Mouse (Mus musculus) MEL (cell line): ENCODE measurements around the gene Clasrp. TPM values are rescaled to one million over a fixed set of nuclear protein-coding genes. Genes with fewer than 3 reads are reported as not detected.

Source experiments
- DNase-seq: peaks from one replicate; pipeline ENCODE4 v3.0.0; 2011; ENCODE audit warnings: low read depth, low spot score
- H3K27ac ChIP-seq: 2 replicates; pipeline ENCODE4 v1.5.1; 2012; ENCODE audit warnings: low read depth, mild to moderate bottlenecking, control low read depth, low read length, moderate library complexity; ENCODE audit not compliant: control insufficient read depth
- H3K27me3 ChIP-seq, 2 experiments: fragments of 150-350 bp in 1 of 2; sonication (generic) in 1 of 2; 2 replicates each; pipeline ENCODE4 v1.6.1; 2012; ENCODE audit warnings: low read length in 2 of 2, mild to moderate bottlenecking in 2 of 2, improper control_type of control experiment in 1 of 2, moderate library complexity in 1 of 2; ENCODE audit not compliant: insufficient read depth in 2 of 2, control insufficient read depth in 1 of 2
- H3K36me3 ChIP-seq, 2 experiments: 2 replicates each; pipeline ENCODE4 v1.6.1; 2012 to 2014; ENCODE audit warnings: low read length in 2 of 2, improper control_type of control experiment in 1 of 2, inconsistent platforms in 1 of 2, mild to moderate bottlenecking in 1 of 2; ENCODE audit not compliant: insufficient read depth in 2 of 2, control insufficient read depth in 1 of 2
- H3K4me1 ChIP-seq, 2 experiments: fragments of 150-350 bp in 1 of 2; sonication (generic) in 1 of 2; 2 replicates each; pipeline ENCODE4 v1.6.1; 2012; ENCODE audit warnings: low read length in 2 of 2, improper control_type of control experiment in 1 of 2, mild to moderate bottlenecking in 1 of 2; ENCODE audit not compliant: insufficient read depth in 2 of 2, control insufficient read depth in 1 of 2
- H3K4me3 ChIP-seq, 2 experiments: fragments of 150-350 bp in 1 of 2; sonication (generic) in 1 of 2; 2 replicates each; pipeline ENCODE4 v1.5.1; 2012; ENCODE audit warnings: low read depth in 2 of 2, low read length in 2 of 2, mild to moderate bottlenecking in 2 of 2, moderate library complexity in 2 of 2, control low read depth in 1 of 2, improper control_type of control experiment in 1 of 2; ENCODE audit not compliant: control insufficient read depth in 1 of 2, insufficient read depth in 1 of 2
- H3K79me2 ChIP-seq: 2 replicates; pipeline ENCODE4 v1.6.1; 2012; ENCODE audit warnings: mild to moderate bottlenecking, low read length, moderate library complexity; ENCODE audit not compliant: control insufficient read depth, poor library complexity, insufficient read depth
- H3K9ac ChIP-seq: 2 replicates; pipeline ENCODE4 v1.6.1; 2012; ENCODE audit warnings: low read depth, mild to moderate bottlenecking, control low read depth, low read length, moderate library complexity; ENCODE audit not compliant: control insufficient read depth, poor library complexity, severe bottlenecking
- H3K9me3 ChIP-seq: fragments of 150-350 bp; sonication (generic); replicated peaks from 2 replicates; pipeline ENCODE4 v1.6.1; 2012; ENCODE audit warnings: mild to moderate bottlenecking, low read length, improper control_type of control experiment, moderate library complexity; ENCODE audit not compliant: insufficient read depth
- BHLHE40 ChIP-seq: IDR thresholded peaks from 2 replicates; pipeline ENCODE4 v1.6.1; 2012; ENCODE audit warnings: low read depth, mild to moderate bottlenecking, inconsistent platforms, low read length, improper control_type of control experiment, borderline replicate concordance
- CHD2 ChIP-seq: IDR thresholded peaks from 2 replicates; pipeline ENCODE4 v1.6.1; 2011; ENCODE audit warnings: low read length, improper control_type of control experiment
- CTCF ChIP-seq, 3 experiments: IDR thresholded peaks in 2 of 3; conservative IDR thresholded peaks in 1 of 3; 2 replicates each; pipeline ENCODE4 v1.5.1; 2011 to 2012; ENCODE audit warnings: low read length in 3 of 3, low read depth in 2 of 3, mild to moderate bottlenecking in 2 of 3, improper control_type of control experiment in 1 of 3, inconsistent platforms in 1 of 3, mixed read lengths in 1 of 3, moderate library complexity in 1 of 3; ENCODE audit not compliant: control insufficient read depth in 1 of 3, insufficient read depth in 1 of 3, poor library complexity in 1 of 3, severe bottlenecking in 1 of 3
- E2F4 ChIP-seq: IDR thresholded peaks from 2 replicates; pipeline ENCODE4 v1.6.1; 2011; ENCODE audit warnings: low read depth, low read length, improper control_type of control experiment, borderline replicate concordance
- ELF1 ChIP-seq: IDR thresholded peaks from 2 replicates; pipeline ENCODE4 v1.6.1; 2014; ENCODE audit warnings: low read depth, mild to moderate bottlenecking, inconsistent platforms, low read length, improper control_type of control experiment, moderate library complexity
- ETS1 ChIP-seq: IDR thresholded peaks from 2 replicates; pipeline ENCODE4 v1.6.1; 2012; ENCODE audit warnings: low read depth, mild to moderate bottlenecking, inconsistent platforms, low read length, improper control_type of control experiment, moderate library complexity
- HCFC1 ChIP-seq: IDR thresholded peaks from 2 replicates; pipeline ENCODE4 v1.6.1; 2012; ENCODE audit warnings: low read depth, mild to moderate bottlenecking, inconsistent platforms, low read length, improper control_type of control experiment, moderate library complexity
- KAT2A ChIP-seq: conservative IDR thresholded peaks from 2 replicates; pipeline ENCODE4 v1.6.1; 2012; ENCODE audit warnings: low read depth, low read length, improper control_type of control experiment, inconsistent platforms
- MAX ChIP-seq: IDR thresholded peaks from 2 replicates; pipeline ENCODE4 v1.6.1; 2011; ENCODE audit warnings: low read length, improper control_type of control experiment
- MXI1 ChIP-seq: IDR thresholded peaks from 2 replicates; pipeline ENCODE4 v1.6.1; 2011; ENCODE audit warnings: mild to moderate bottlenecking, low read depth, low read length, improper control_type of control experiment
- MYC ChIP-seq: IDR thresholded peaks from 2 replicates; pipeline ENCODE4 v1.6.1; 2011; ENCODE audit warnings: low read depth, mild to moderate bottlenecking, low read length, improper control_type of control experiment, moderate library complexity
- NELFE ChIP-seq: IDR thresholded peaks from 2 replicates; pipeline ENCODE4 v1.6.1; 2011; ENCODE audit warnings: low read depth, low read length, improper control_type of control experiment
- POLR2A ChIP-seq, 2 experiments: IDR thresholded peaks; 2 replicates each; pipeline ENCODE4 v1.6.1; 2011 to 2012; ENCODE audit warnings: low read length in 2 of 2, mild to moderate bottlenecking in 2 of 2, control low read depth in 1 of 2, improper control_type of control experiment in 1 of 2, low read depth in 1 of 2, moderate library complexity in 1 of 2; ENCODE audit not compliant: control insufficient read depth in 1 of 2, insufficient read depth in 1 of 2, poor library complexity in 1 of 2
- POLR2AphosphoS2 ChIP-seq: IDR thresholded peaks from 2 replicates; pipeline ENCODE4 v1.6.1; 2011; ENCODE audit warnings: low read length, improper control_type of control experiment
- POLR2AphosphoS5 ChIP-seq: IDR thresholded peaks from 2 replicates; pipeline ENCODE4 v1.6.1; 2012; ENCODE audit warnings: low read depth, borderline replicate concordance, mild to moderate bottlenecking, inconsistent platforms, low read length, moderate library complexity, mixed read lengths
- RAD21 ChIP-seq: IDR thresholded peaks from 2 replicates; pipeline ENCODE4 v1.6.1; 2011; ENCODE audit warnings: mild to moderate bottlenecking, low read depth, low read length, improper control_type of control experiment
- SMC3 ChIP-seq: IDR thresholded peaks from 2 replicates; pipeline ENCODE4 v1.6.1; 2011; ENCODE audit warnings: low read depth, low read length, improper control_type of control experiment
- TAL1 ChIP-seq: IDR thresholded peaks from 2 replicates; pipeline ENCODE4 v1.6.1; 2012; ENCODE audit warnings: mild to moderate bottlenecking, inconsistent platforms, low read length, moderate library complexity, mixed read lengths
- TCF12 ChIP-seq: IDR thresholded peaks from 2 replicates; pipeline ENCODE4 v1.6.1; 2014; ENCODE audit warnings: low read depth, mild to moderate bottlenecking, inconsistent platforms, low read length, improper control_type of control experiment, moderate library complexity
- UBTF ChIP-seq: IDR thresholded peaks from 2 replicates; pipeline ENCODE4 v1.6.1; 2012; ENCODE audit warnings: low read depth, mild to moderate bottlenecking, inconsistent platforms, low read length, improper control_type of control experiment, moderate library complexity, borderline replicate concordance; ENCODE audit not compliant: insufficient read depth
- USF1 ChIP-seq: IDR thresholded peaks from 2 replicates; pipeline ENCODE4 v1.6.1; 2014; ENCODE audit warnings: low read depth, mild to moderate bottlenecking, inconsistent platforms, low read length, improper control_type of control experiment, moderate library complexity
- USF2 ChIP-seq, 2 experiments: IDR thresholded peaks; 2 replicates each; pipeline ENCODE4 v1.6.1; 2011 to 2012; ENCODE audit warnings: improper control_type of control experiment in 2 of 2, low read length in 2 of 2, borderline replicate concordance in 1 of 2, inconsistent platforms in 1 of 2, low read depth in 1 of 2, mild to moderate bottlenecking in 1 of 2; ENCODE audit not compliant: insufficient read depth in 1 of 2
- ZC3H11A ChIP-seq: IDR thresholded peaks from 2 replicates; pipeline ENCODE4 v1.6.1; 2012; ENCODE audit warnings: low read depth, mild to moderate bottlenecking, inconsistent platforms, low read length, improper control_type of control experiment
- ZKSCAN1 ChIP-seq: IDR thresholded peaks from 2 replicates; pipeline ENCODE4 v1.6.1; 2012; ENCODE audit warnings: low read depth, mild to moderate bottlenecking, inconsistent platforms, low read length, improper control_type of control experiment, moderate library complexity
- ZMIZ1 ChIP-seq: IDR thresholded peaks from 2 replicates; pipeline ENCODE4 v1.6.1; 2012; ENCODE audit warnings: low read depth, mild to moderate bottlenecking, inconsistent platforms, low read length, improper control_type of control experiment, moderate library complexity
- polyA plus RNA-seq, 2 experiments: library from polyadenylated mRNA; stranded (reverse) in 1 of 2; unstranded in 1 of 2; fragments of >175 nt in 1 of 2; fragments of >200 nt in 1 of 2; gene quantifications; 2 replicates each; pipeline versions ENCODE4 v1.2.1 to v1.2.4; 2012; ENCODE audit warnings: low replicate concordance in 2 of 2, low read depth in 1 of 2; ENCODE audit not compliant: insufficient read length in 2 of 2, insufficient read depth in 1 of 2, missing spikeins in 1 of 2
- total RNA-seq: library from RNA; depleted of rRNA; stranded (reverse); fragments of 300-350 nt; gene quantifications from 2 replicates; pipeline ENCODE4 v1.2.3, GENCODE M21; 2012

Gene Clasrp
- total and polyA plus RNA-seq, 3 experiments, result 31.1 to 62.2 TPM; not detected in 1

- TF ChIP-seq BHLHE40 (0 out of 2 replicates have a peak, but pooled peaks have one; percentile 16), CTCF (IDR thresholded peaks at IDR 0.05 in 2 of 3, conservative IDR thresholded peaks at IDR 0.05 in 1 of 3; ENCODE audit: control insufficient read depth in 1 of 3, insufficient read depth in 1 of 3, low read depth in 2 of 3, low read length in 3 of 3, poor library complexity in 1 of 3, severe bottlenecking in 1 of 3) (peak; percentile 71 to 87 (median 82)), POLR2A (IDR thresholded peaks at IDR 0.05; ENCODE audit: control insufficient read depth in 1 of 2, insufficient read depth in 1 of 2, low read depth in 1 of 2, low read length in 2 of 2, poor library complexity in 1 of 2) (no peak), RAD21 (peak; percentile 69), MAX (no peak), ELF1 (no peak), ZC3H11A (peak; percentile 57), CHD2 (no peak), SMC3 (peak; percentile 77)
- Histone ChIP-seq H3K27me3 (no peaks in the 10 kb centered on the region), H3K27ac (no peak overlapping the region), H3K9ac (no peak overlapping the region), H3K9me3 (no peaks in the 10 kb centered on the region), H3K79me2 (no peaks in the 10 kb centered on the region), H3K4me1 (no peaks in the 10 kb centered on the region), H3K4me3 (no peak overlapping the region), H3K36me3 (no peaks in the 10 kb centered on the region)
- peak; percentile 81 for DNase-seq
Observed at GRCm38 (mm10) chr7:19619004-19619801, 14.9 kb upstream of the Clasrp start.

GRCm38 (mm10) chr7:19615036-19615577 is 10.8 kb upstream of the Clasrp start:
- Histone ChIP-seq H3K36me3 (no peaks in the 10 kb centered on the region), H3K4me3 (no peak overlapping the region), H3K27ac (no peak overlapping the region), H3K9me3 (no peaks in the 10 kb centered on the region), H3K9ac (no peak overlapping the region), H3K79me2 (no peaks in the 10 kb centered on the region), H3K27me3 (no peaks in the 10 kb centered on the region), H3K4me1 (no peaks in the 10 kb centered on the region)
- DNase-seq, result no peak
- TF ChIP-seq TAL1 (no peak), POLR2AphosphoS5 (no peak), USF1 (no peak), MXI1 (no peak), UBTF (no peak), ZC3H11A (no peak), E2F4 (no peak), KAT2A (no peak), USF2 (IDR thresholded peaks at IDR 0.05; ENCODE audit: borderline replicate concordance in 1 of 2, insufficient read depth in 1 of 2, low read depth in 1 of 2, low read length in 2 of 2) (no peak), ETS1 (no peak), NELFE (no peak), MYC (no peak), ZKSCAN1 (no peak), TCF12 (no peak), POLR2AphosphoS2 (no peak), MAX (no peak), HCFC1 (no peak), BHLHE40 (no peak), ZMIZ1 (no peak), ELF1 (no peak)
